Mouse (Mus musculus) cerebellum, adult 11-12 months (tissue): ENCODE results near the gene Prr14.
"Not testable (repeated sequence)": the region's sequence is repeated elsewhere in the genome, so short reads cannot be mapped to it uniquely, and the experiment has no call there.

ENCODE experiments used
- DNase-seq: peaks from one replicate; pipeline ENCODE4 v3.0.0; 2022

Gene Prr14

GRCm38 (mm10) chr7:127459311-127459710 is at the start of gene Prr14:
TSS of gene Prr14 (plus strand) at chr7:127459611.
- DNase-seq: not testable (repeated sequence)

GRCm38 (mm10) chr7:127411418-127411817 is 48.0 kb upstream of the Prr14 start:
- no peak for DNase-seq

GRCm38 (mm10) chr7:127421388-127422191 is 37.8 kb upstream of the Prr14 start, which contains the start of gene Zfp688:
TSS of gene Zfp688 (minus strand) at chr7:127422068.
- DNase-seq: peak; percentile 87

- DNase-seq: no peak
These were observed 37.2 kb upstream of the Prr14 start for GRCm38 (mm10) chr7:127422247-127422646.

GRCm38 (mm10) chr7:127425291-127425690 is 34.1 kb upstream of the Prr14 start:
- DNase-seq: no peak

- no peak for DNase-seq
These were observed 33.5 kb upstream of the Prr14 start for GRCm38 (mm10) chr7:127425911-127426310.

- DNase-seq: no peak
These were observed 33.1 kb upstream of the Prr14 start for GRCm38 (mm10) chr7:127426354-127426753.

- DNase-seq: no peak
These were observed 24.2 kb upstream of the Prr14 start for GRCm38 (mm10) chr7:127435206-127435605.

GRCm38 (mm10) chr7:127437724-127438123 is 21.7 kb upstream of the Prr14 start:
- no peak for DNase-seq

GRCm38 (mm10) chr7:127443976-127444375 is 15.4 kb upstream of the Prr14 start:
- DNase-seq: no peak

- peak; percentile 94 for DNase-seq
These were observed 10.7 kb upstream of the Prr14 start, which contains the start of gene Zfp689 for GRCm38 (mm10) chr7:127448521-127449300. TSS of gene Zfp689 (minus strand) at chr7:127449158.

GRCm38 (mm10) chr7:127449966-127450365 is 9.4 kb upstream of the Prr14 start:
- no peak for DNase-seq

GRCm38 (mm10) chr7:127453056-127453455 is 6.4 kb upstream of the Prr14 start:
- DNase-seq: no peak

- no peak for DNase-seq
These were observed 4.5 kb upstream of the Prr14 start for GRCm38 (mm10) chr7:127454905-127455304.

GRCm38 (mm10) chr7:127458371-127459122 is 864 bp upstream of the Prr14 start:
- not testable (repeated sequence) for DNase-seq

- DNase-seq: no peak
These were observed 5.8 kb downstream of the Prr14 start for GRCm38 (mm10) chr7:127465191-127465590.

- not testable (repeated sequence) for DNase-seq
These were observed 6.3 kb downstream of the Prr14 start for GRCm38 (mm10) chr7:127465670-127466069.

GRCm38 (mm10) chr7:127466606-127467005 is 7.2 kb downstream of the Prr14 start:
- DNase-seq: no peak

GRCm38 (mm10) chr7:127470011-127470715 is 10.8 kb downstream of the Prr14 start:
- DNase-seq: no peak

GRCm38 (mm10) chr7:127470743-127471645 is 11.6 kb downstream of the Prr14 start:
- peak; percentile 95 for DNase-seq

- DNase-seq: no peak
These were observed 12.2 kb downstream of the Prr14 start for GRCm38 (mm10) chr7:127471646-127472010.
